Mouse (Mus musculus): ENCODE data around the gene Smpd3. TPM values are rescaled to one million over a fixed set of nuclear protein-coding genes. Genes with fewer than 3 reads are reported as not detected.

The Smpd3 gene
- polyA plus RNA-seq, 1 experiment from 2014 or later = 55.0 TPM

Other genes with a start within 250 kb of the Smpd3 start
- gene Esrp2, start 201.0 kb downstream of the Smpd3 start, polyA plus RNA-seq (2015; fragmentation: Nextera tagmentation; extraction: Ambion mirVana) = 0.18 and 0.27 TPM in 2 replicates
- 23.5 and 24.2 TPM in 2 replicates for gene Pla2g15, start 187.6 kb downstream of the Smpd3 start, polyA plus RNA-seq (2015; fragmentation: Nextera tagmentation; extraction: Ambion mirVana)
- 35.7 and 47.9 TPM in 2 replicates for gene Slc7a6, start 169.1 kb downstream of the Smpd3 start, polyA plus RNA-seq (2015; fragmentation: Nextera tagmentation; extraction: Ambion mirVana)
- gene Slc7a6os, start 127.1 kb downstream of the Smpd3 start, polyA plus RNA-seq (2015; fragmentation: Nextera tagmentation; extraction: Ambion mirVana) = 28.4 and 29.9 TPM in 2 replicates
- 64.7 and 64.8 TPM in 2 replicates for gene Prmt7, start 127.1 kb downstream of the Smpd3 start, polyA plus RNA-seq (2015; fragmentation: Nextera tagmentation; extraction: Ambion mirVana)
- 39.8 and 40.9 TPM in 2 replicates for gene Zfp90, start 77.3 kb upstream of the Smpd3 start, polyA plus RNA-seq (2015; fragmentation: Nextera tagmentation; extraction: Ambion mirVana)
- not detected in 2 replicates for gene 6030452D12Rik, start 162.5 kb upstream of the Smpd3 start, polyA plus RNA-seq (2015; fragmentation: Nextera tagmentation; extraction: Ambion mirVana)
- 4.7 and 5.3 TPM in 2 replicates for gene Cdh3, start 172.9 kb upstream of the Smpd3 start, polyA plus RNA-seq (2015; fragmentation: Nextera tagmentation; extraction: Ambion mirVana)
- gene Gm10073, start 235.5 kb upstream of the Smpd3 start, polyA plus RNA-seq (2015; fragmentation: Nextera tagmentation; extraction: Ambion mirVana) = 7.4 and 12.5 TPM in 2 replicates

Data from hindbrain, embryonic 16.5 days (tissue).